ENCODE assay signal across 14 mouse cellular contexts in the genomic region with DNA sequence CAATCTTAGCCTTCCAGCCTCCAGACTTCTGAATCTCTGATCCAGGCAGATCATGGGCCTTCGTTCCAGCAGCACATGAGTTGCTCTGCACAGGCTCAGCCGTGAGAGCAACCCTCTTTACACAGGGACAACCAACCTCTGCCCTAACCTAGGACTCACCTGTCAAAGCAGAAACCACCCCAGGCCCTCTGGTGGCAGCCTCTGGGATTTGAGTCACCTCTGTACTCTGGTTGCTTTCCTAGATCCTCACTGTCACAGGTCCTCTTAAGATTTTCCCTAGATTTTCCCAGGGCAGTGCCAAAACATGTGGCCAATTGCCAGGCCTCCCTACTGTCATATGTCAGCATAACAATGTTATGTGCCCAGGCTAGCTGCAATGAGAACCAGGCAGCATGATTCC.
DNase-seq lines count a peak whose midpoint lies in the region; ATAC-seq and TF ChIP-seq lines count a peak whose summit lies in the region.
"Had no signal": no experiment of that assay in that cellular context is flagged by ENCODE, and none has a peak within 500 bp of the region (broad histone marks: within the 10 kb centered on the region; RNA-seq: fewer than 3 reads in every experiment).

No protein-coding gene starts in this region.

- H3K27me3 ChIP-seq in heart, postnatal 0 days (ENCODE audit: control insufficient read depth, insufficient read depth, low read length) = no peaks in the 10 kb centered on the region
- no peaks in the 10 kb centered on the region for H3K27me3 ChIP-seq in liver, adult 2 months (ENCODE audit: control insufficient read depth, insufficient read depth, low read length)
- no peaks in the 10 kb centered on the region for H3K27me3 ChIP-seq in midbrain, embryonic 16.5 days (ENCODE audit: control insufficient read depth, insufficient read depth, low read depth, low read length)

- H3K79me2 ChIP-seq in liver, adult 2 months (ENCODE audit: control insufficient read depth, insufficient read depth, low read length) = no peaks in the 10 kb centered on the region

- H3K27ac ChIP-seq in heart, postnatal 0 days (ENCODE audit: low read depth) = no peak overlapping the region
- H3K27ac ChIP-seq in liver, adult 2 months (replicated peaks; ENCODE audit: insufficient read depth, low read depth, low read length) = no peak overlapping the region
- no peak overlapping the region for H3K27ac ChIP-seq in midbrain, embryonic 16.5 days (ENCODE audit: low read length)
- H3K27ac ChIP-seq: midbrain, embryonic 13.5 days had no signal

- no peak for TF ChIP-seq POLR2A in liver, adult 2 months (IDR thresholded peaks at IDR 0.05; ENCODE audit: extremely low read depth, insufficient read depth, low read length)

- H3K9ac ChIP-seq in heart, postnatal 0 days (replicated peaks; ENCODE audit: low read depth, low read length) = no peak overlapping the region
- no peak overlapping the region for H3K9ac ChIP-seq in liver, adult 2 months (ENCODE audit: low read depth, low read length)
- H3K9ac ChIP-seq in midbrain, embryonic 16.5 days (ENCODE audit: low read depth, low read length) = no peak overlapping the region
- H3K9ac ChIP-seq: midbrain, embryonic 13.5 days had no signal

- H3K4me1 ChIP-seq in heart, postnatal 0 days (ENCODE audit: control insufficient read depth, insufficient read depth) = no peaks in the 10 kb centered on the region
- no peaks in the 10 kb centered on the region for H3K4me1 ChIP-seq in liver, adult 2 months (ENCODE audit: control insufficient read depth, insufficient read depth, low read length)
- H3K4me1 ChIP-seq in midbrain, embryonic 16.5 days (ENCODE audit: control insufficient read depth, insufficient read depth, low read length) = no peaks in the 10 kb centered on the region

- TF ChIP-seq CTCF in heart, postnatal 0 days (IDR thresholded peaks at IDR 0.05; ENCODE audit: low read depth) = peak; percentile 42
- peak; percentile 47 for TF ChIP-seq CTCF in liver, adult 2 months (IDR thresholded peaks at IDR 0.05; ENCODE audit: low read depth, low read length)

- TF ChIP-seq EP300 in heart, postnatal 0 days (IDR thresholded peaks at IDR 0.05; ENCODE audit: low read depth) = no peak

- no peak for DNase-seq in heart, postnatal 0 days (ENCODE audit: low spot score)
- DNase-seq in heart, postnatal 4 days = no peak
- DNase-seq in liver, adult 2 months (ENCODE audit: extremely low read depth, low read depth, low spot score) = no peak
- no peak for DNase-seq in liver
- DNase-seq in ES-CJ7 (ENCODE audit: low read depth, low spot score) = peak; percentile 36
- DNase-seq in kidney, postnatal 25 days = peak; percentile 54 to 62
- no peak for DNase-seq in retina, embryonic 14.5 days (ENCODE audit: low spot score)
- DNase-seq: heart, adult 11 months; lung, postnatal 10 days; thymus, postnatal 36 days had no signal

- no peaks in the 10 kb centered on the region for H3K36me3 ChIP-seq in heart, postnatal 0 days (replicated peaks; ENCODE audit: control insufficient read depth, insufficient read depth, low read length)
- no peaks in the 10 kb centered on the region for H3K36me3 ChIP-seq in liver, adult 2 months (ENCODE audit: control insufficient read depth, insufficient read depth, low read length)
- H3K36me3 ChIP-seq in midbrain, embryonic 16.5 days (ENCODE audit: control insufficient read depth, insufficient read depth, low read length) = no peaks in the 10 kb centered on the region
- H3K36me3 ChIP-seq: midbrain, embryonic 13.5 days had no signal

- H3K9me3 ChIP-seq in heart, postnatal 0 days (replicated peaks; ENCODE audit: control insufficient read depth, low read length) = no peaks in the 10 kb centered on the region
- no peaks in the 10 kb centered on the region for H3K9me3 ChIP-seq in midbrain, embryonic 16.5 days (replicated peaks; ENCODE audit: control insufficient read depth, low read length, poor library complexity, severe bottlenecking)
- H3K9me3 ChIP-seq: midbrain, embryonic 13.5 days had no signal

- H3K4me2 ChIP-seq in heart, postnatal 0 days (ENCODE audit: low read depth, low read length) = no peak overlapping the region
- H3K4me2 ChIP-seq in midbrain, embryonic 16.5 days (ENCODE audit: low read length) = no peak overlapping the region
- H3K4me2 ChIP-seq: midbrain, embryonic 13.5 days had no signal

- no peak overlapping the region for H3K4me3 ChIP-seq in heart, postnatal 0 days (ENCODE audit: low read depth, low read length)
- no peak overlapping the region for H3K4me3 ChIP-seq in liver, adult 2 months (ENCODE audit: insufficient read depth, low read depth, low read length)
- no peak overlapping the region for H3K4me3 ChIP-seq in midbrain, embryonic 16.5 days (ENCODE audit: low read depth, low read length)
- H3K4me3 ChIP-seq: erythroblast, embryonic 14.5 days; midbrain, embryonic 13.5 days had no signal

- 60% methylated on average over 2 of the region's 2 CpGs for WGBS in heart, postnatal 0 days
- WGBS in liver, adult 2 months = 18% methylated on average over 2 of the region's 2 CpGs
- 65% methylated on average over 2 of the region's 2 CpGs for WGBS in midbrain, embryonic 16.5 days

- no peak for ATAC-seq in heart, postnatal 0 days (ENCODE audit: insufficient read depth, low read depth)
- no peak for ATAC-seq in midbrain, embryonic 16.5 days
- ATAC-seq: CD4-positive, CD25-positive, alpha-beta regulatory T cell, adult 4 months; midbrain, embryonic 13.5 days had no signal

Comparison
In these comparisons a context has a peak if more than half of its experiments do, and no peak if none do; other contexts are left out.
1. DNase-seq: peak in ES-CJ7 (single experiment) and kidney, postnatal 25 days (2 of 2); none in heart, postnatal 0 days (single experiment), heart, postnatal 4 days (single experiment), liver, adult 2 months (single experiment), liver (single experiment) and retina, embryonic 14.5 days (single experiment).